Mouse (Mus musculus): ENCODE measurements around the gene Mpz.

GRCm38 (mm10) chr1:171164258-171164657 is 13.7 kb downstream of the Mpz start:
- TF ChIP-seq CTCF (IDR thresholded peaks at IDR 0.05; ENCODE audit: low read depth, low read length) (no peak), GATA1 (IDR thresholded peaks at IDR 0.05; ENCODE audit: borderline replicate concordance, low read length) (no peak), TAL1 (conservative IDR thresholded peaks at IDR 0.05; ENCODE audit: low read depth, low read length) (no peak)

Data from G1E (cell line).